In the genomic region with DNA sequence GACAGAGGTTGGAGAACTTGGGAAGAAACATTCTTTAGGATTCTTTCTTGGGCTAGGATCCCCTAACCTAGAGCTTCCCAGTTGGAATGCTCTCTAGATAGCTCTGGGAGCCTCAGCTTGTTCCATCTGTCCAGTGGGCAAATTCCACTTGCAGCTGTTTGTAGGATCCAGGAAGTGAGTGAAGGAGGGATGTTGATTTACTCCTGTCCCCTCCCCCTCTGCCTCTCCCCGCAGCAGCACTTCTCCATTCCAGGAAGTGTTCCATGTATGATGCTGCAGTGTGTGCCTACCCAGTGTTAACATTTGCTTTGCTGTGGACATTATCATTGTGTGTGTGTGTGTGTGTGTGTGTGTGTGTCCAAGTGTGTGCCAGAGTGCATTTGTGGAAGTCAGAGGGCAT, we compare ENCODE assay signal across 8 mouse cellular contexts. TPM values are rescaled to one million over a fixed set of nuclear protein-coding genes. Genes with fewer than 3 reads are reported as not detected.
DNase-seq lines count a peak whose midpoint lies in the region; ATAC-seq lines count a peak whose summit lies in the region.

No protein-coding gene starts in this region.

- H3K4me2 ChIP-seq in heart, embryonic 15.5 days, result peak overlapping the region; percentile 77
- H3K4me2 ChIP-seq in limb, embryonic 13.5 days (replicated peaks), result peak overlapping the region; percentile 85
- H3K4me2 ChIP-seq in midbrain, embryonic 13.5 days (replicated peaks), result peak overlapping the region; percentile 95

- DNase-seq in thymus, postnatal 14 days, result peak; percentile 43
- DNase-seq in thymus, postnatal 4 days, result no peak
- no peak for DNase-seq in left cerebral cortex, postnatal 14 days (ENCODE audit: low spot score in 2 of 2)
- no peak for DNase-seq in adrenal gland, adult 2 months
- DNase-seq in layer of hippocampus, adult 11-12 months (ENCODE audit: low spot score), result no peak

- H3K4me3 ChIP-seq in heart, embryonic 15.5 days, result peak overlapping the region; percentile 95
- H3K4me3 ChIP-seq in limb, embryonic 13.5 days, result peak overlapping the region; percentile 97
- peak overlapping the region; percentile 93 for H3K4me3 ChIP-seq in midbrain, embryonic 13.5 days (replicated peaks)

- WGBS in heart, embryonic 15.5 days, result 0% methylated on average over 1 of the region's 1 CpGs
- 0% methylated on average over 1 of the region's 1 CpGs for WGBS in limb, embryonic 13.5 days
- 62% methylated on average over 1 of the region's 1 CpGs for WGBS in midbrain, embryonic 13.5 days

- H3K36me3 ChIP-seq in heart, embryonic 15.5 days, result 0 out of 2 replicates have a peak, but pooled peaks cover 5% of the 10 kb centered on the region
- peaks cover 6% of the 10 kb centered on the region for H3K36me3 ChIP-seq in limb, embryonic 13.5 days
- peaks cover 4% of the 10 kb centered on the region for H3K36me3 ChIP-seq in midbrain, embryonic 13.5 days

- H3K27ac ChIP-seq in heart, embryonic 15.5 days, result 0 out of 2 replicates have a peak overlapping the region, but pooled peaks have one; percentile 91
- H3K27ac ChIP-seq in limb, embryonic 13.5 days, result no peak overlapping the region
- H3K27ac ChIP-seq in midbrain, embryonic 13.5 days, result no peak overlapping the region

- peaks cover 43% of the 10 kb centered on the region for H3K4me1 ChIP-seq in heart, embryonic 15.5 days (replicated peaks)
- H3K4me1 ChIP-seq in limb, embryonic 13.5 days, result peaks cover 40% of the 10 kb centered on the region
- H3K4me1 ChIP-seq in midbrain, embryonic 13.5 days (replicated peaks), result peaks cover 32% of the 10 kb centered on the region

- no peaks in the 10 kb centered on the region for H3K27me3 ChIP-seq in heart, embryonic 15.5 days
- no peaks in the 10 kb centered on the region for H3K27me3 ChIP-seq in limb, embryonic 13.5 days
- H3K27me3 ChIP-seq in midbrain, embryonic 13.5 days, result no peaks in the 10 kb centered on the region

- intact Hi-C loops in left cerebral cortex, postnatal 14 days (cut with DNase I), result loop anchor here (5.0 kb wide), 1 partner anchor 36 kb away; no protein-coding TSS in a partner anchor

- ATAC-seq in heart, embryonic 15.5 days (replicated peaks; ENCODE audit: insufficient number of reproducible peaks, insufficient read depth, low FRiP score, low read depth), result no peak
- ATAC-seq in limb, embryonic 13.5 days (ENCODE audit: low FRiP score, low read depth), result no peak
- no peak for ATAC-seq in midbrain, embryonic 13.5 days

- H3K9ac ChIP-seq in heart, embryonic 15.5 days, result peak overlapping the region; percentile 92
- H3K9ac ChIP-seq in limb, embryonic 13.5 days, result peak overlapping the region; percentile 92
- peak overlapping the region; percentile 91 for H3K9ac ChIP-seq in midbrain, embryonic 13.5 days (replicated peaks)

- no peaks in the 10 kb centered on the region for H3K9me3 ChIP-seq in heart, embryonic 15.5 days (replicated peaks)
- H3K9me3 ChIP-seq in limb, embryonic 13.5 days, result no peaks in the 10 kb centered on the region
- H3K9me3 ChIP-seq in midbrain, embryonic 13.5 days, result no peaks in the 10 kb centered on the region

RNA-seq across cellular contexts. Expression of a gene that starts 1.3 kb away (rescaled TPM):
- polyA plus RNA-seq in heart, embryonic 15.5 days (2015; fragmentation: Nextera tagmentation; extraction: Ambion mirVana), result 60.0 and 73.6 TPM in 2 replicates
- polyA plus RNA-seq in limb, embryonic 13.5 days (2015; fragmentation: Nextera tagmentation; extraction: Ambion mirVana), result 72.5 and 77.0 TPM in 2 replicates
- 66.9 and 71.8 TPM in 2 replicates for polyA plus RNA-seq in midbrain, embryonic 13.5 days (2015; fragmentation: Nextera tagmentation; extraction: Ambion mirVana)
- 10 to 100 TPM; 55.8 to 65.8 TPM for total RNA-seq in left cerebral cortex, postnatal 14 days (2021)
- total RNA-seq in adrenal gland, adult 2 months (2021), result 100 to 1,000 TPM in 1 of 2 experiments, 10 to 100 TPM in 1; 99.0 to 134 TPM
- 328 and 381 TPM in 2 replicates for polyA plus RNA-seq in adrenal gland, adult 2 months (2012; rRNA removed)

RNA-seq across cellular contexts. Expression of a gene that starts 14.4 kb away (rescaled TPM):
- 23.8 and 28.1 TPM in 2 replicates for polyA plus RNA-seq in heart, embryonic 15.5 days (2015; fragmentation: Nextera tagmentation; extraction: Ambion mirVana)
- polyA plus RNA-seq in limb, embryonic 13.5 days (2015; fragmentation: Nextera tagmentation; extraction: Ambion mirVana), result 49.5 and 52.2 TPM in 2 replicates
- 52.3 and 53.0 TPM in 2 replicates for polyA plus RNA-seq in midbrain, embryonic 13.5 days (2015; fragmentation: Nextera tagmentation; extraction: Ambion mirVana)
- total RNA-seq in left cerebral cortex, postnatal 14 days (2021), result 10 to 100 TPM; 24.3 to 26.2 TPM
- total RNA-seq in adrenal gland, adult 2 months (2021), result 10 to 100 TPM; 13.1 to 15.9 TPM
- polyA plus RNA-seq in adrenal gland, adult 2 months (2012; rRNA removed), result 23.4 and 28.6 TPM in 2 replicates

RNA-seq across cellular contexts. Expression of a gene that starts 58.3 kb away (rescaled TPM):
- polyA plus RNA-seq in heart, embryonic 15.5 days (2015; fragmentation: Nextera tagmentation; extraction: Ambion mirVana), result 88.1 and 118 TPM in 2 replicates
- 257 and 268 TPM in 2 replicates for polyA plus RNA-seq in limb, embryonic 13.5 days (2015; fragmentation: Nextera tagmentation; extraction: Ambion mirVana)
- polyA plus RNA-seq in midbrain, embryonic 13.5 days (2015; fragmentation: Nextera tagmentation; extraction: Ambion mirVana), result 312 and 327 TPM in 2 replicates
- 10 to 100 TPM; 69.8 to 78.8 TPM for total RNA-seq in left cerebral cortex, postnatal 14 days (2021)
- 10 to 100 TPM; 51.0 to 60.1 TPM for total RNA-seq in adrenal gland, adult 2 months (2021)
- polyA plus RNA-seq in adrenal gland, adult 2 months (2012; rRNA removed), result 38.9 and 39.1 TPM in 2 replicates
